Mouse (Mus musculus): ENCODE data around the gene Plppr5.

The Plppr5 gene

GRCm38 (mm10) chr3:117648612-117649011 lies 74.0 kb downstream of the Plppr5 start:
- no peak for TF ChIP-seq GATA4 (IDR thresholded peaks at IDR 0.05; ENCODE audit: insufficient replicate concordance, low read length)

DNA sequence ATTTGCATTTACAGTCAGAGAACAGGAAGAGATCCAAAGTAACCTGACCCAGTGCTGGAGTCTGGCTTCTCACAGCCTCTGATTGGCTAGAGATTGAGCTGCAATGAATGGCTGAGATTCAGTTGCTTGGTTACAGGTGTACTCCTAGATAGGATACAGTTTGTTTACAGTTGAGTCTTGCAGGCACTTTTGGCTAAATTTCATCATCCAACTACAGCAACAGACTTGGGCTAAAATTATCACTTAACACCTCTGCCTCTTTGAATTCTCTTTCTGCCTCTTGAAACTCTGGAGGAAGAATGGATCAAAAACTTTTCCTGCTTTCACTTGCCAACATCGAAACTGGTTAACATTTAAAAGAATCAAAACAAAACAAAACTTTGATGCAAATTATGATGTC lies 89.7 kb downstream of the Plppr5 start:
- no peak for TF ChIP-seq GATA4 (IDR thresholded peaks at IDR 0.05; ENCODE audit: insufficient replicate concordance, low read length)

DNA sequence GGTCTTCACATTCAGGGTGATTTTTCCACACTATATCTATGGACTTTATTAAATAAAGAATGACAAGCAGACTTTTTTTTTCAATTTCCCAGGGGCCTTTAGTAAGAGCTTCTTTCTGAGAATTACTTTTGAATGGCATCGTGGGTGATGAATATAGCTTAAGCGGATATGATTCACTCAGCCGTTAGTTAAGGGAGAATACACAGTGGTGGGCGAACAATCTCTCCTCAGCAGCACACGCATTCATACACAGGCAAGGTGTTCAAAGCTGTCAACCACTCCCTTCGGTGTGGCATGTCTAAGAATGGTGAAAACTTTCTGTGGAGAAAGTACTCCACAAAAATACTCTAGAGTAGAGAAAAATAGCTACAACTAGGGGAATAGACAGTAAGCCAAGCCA lies 104.6 kb downstream of the Plppr5 start:
- TF ChIP-seq GATA4 (IDR thresholded peaks at IDR 0.05; ENCODE audit: insufficient replicate concordance, low read length): no peak

GRCm38 (mm10) chr3:117684640-117685039 lies 110.0 kb downstream of the Plppr5 start:
- TF ChIP-seq GATA4 (IDR thresholded peaks at IDR 0.05; ENCODE audit: insufficient replicate concordance, low read length): no peak

GRCm38 (mm10) chr3:117686036-117686435 lies 111.4 kb downstream of the Plppr5 start:
- no peak for TF ChIP-seq GATA4 (IDR thresholded peaks at IDR 0.05; ENCODE audit: insufficient replicate concordance, low read length)

GRCm38 (mm10) chr3:117686648-117687047 lies 112.0 kb downstream of the Plppr5 start:
- no peak for TF ChIP-seq GATA4 (IDR thresholded peaks at IDR 0.05; ENCODE audit: insufficient replicate concordance, low read length)

DNA sequence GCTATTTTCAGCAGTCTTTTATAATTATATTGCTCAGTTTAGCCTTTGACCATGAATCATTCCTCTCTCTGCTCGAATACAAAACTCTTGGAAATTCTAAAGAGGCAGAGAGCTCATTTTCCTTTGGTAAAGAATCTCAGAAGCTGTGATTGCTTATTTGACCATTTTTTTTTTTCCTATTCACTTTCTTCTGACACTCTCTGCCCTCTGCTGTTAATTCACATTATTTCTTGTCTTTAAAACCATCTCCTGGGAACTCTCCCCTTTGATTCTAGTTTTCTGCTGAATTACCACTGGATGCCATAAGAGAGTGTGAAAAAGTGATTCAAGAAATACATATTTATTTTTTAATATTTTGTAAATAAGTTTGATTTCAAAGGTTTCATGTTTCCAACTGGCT lies 120.1 kb downstream of the Plppr5 start:
- TF ChIP-seq GATA4 (IDR thresholded peaks at IDR 0.05; ENCODE audit: insufficient replicate concordance, low read length): no peak

DNA sequence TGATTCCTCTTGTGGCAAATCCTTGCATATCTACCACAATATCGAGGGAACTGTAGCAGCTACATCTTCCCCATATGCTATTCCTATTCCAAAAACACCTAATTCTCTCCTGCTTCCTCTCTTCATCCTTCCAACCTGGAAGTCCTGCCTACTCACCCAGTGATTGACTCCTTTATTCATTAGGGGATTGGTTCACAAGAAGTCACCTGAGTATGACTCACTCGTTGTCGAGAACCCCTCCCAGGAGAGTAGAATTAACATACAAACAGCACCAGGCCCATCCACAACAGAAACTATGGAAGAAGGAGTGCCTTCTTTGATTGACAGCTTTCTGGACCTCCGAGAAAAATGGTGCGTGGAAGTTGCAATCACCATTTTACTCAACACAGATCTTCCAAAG lies 121.7 kb downstream of the Plppr5 start:
- no peak for TF ChIP-seq GATA4 (IDR thresholded peaks at IDR 0.05; ENCODE audit: insufficient replicate concordance, low read length)

DNA sequence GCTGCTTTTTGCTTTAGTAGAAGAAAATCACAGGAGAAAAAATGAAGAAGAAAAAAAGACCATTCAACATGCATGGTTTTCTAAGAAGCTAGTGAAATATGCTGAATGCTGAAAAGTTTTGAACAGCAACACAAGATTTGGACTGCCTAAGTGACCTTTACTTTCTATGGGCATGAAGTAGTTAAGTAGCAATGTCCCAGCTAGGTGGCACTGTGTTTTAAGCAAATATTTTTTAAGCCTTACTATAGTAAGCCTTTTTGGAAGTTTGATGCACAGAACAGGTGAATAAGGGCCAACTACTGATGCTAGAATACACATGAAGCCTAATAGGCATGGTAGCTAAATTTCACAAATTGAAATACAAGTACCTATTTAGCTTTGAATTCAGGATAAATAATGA lies 134.2 kb downstream of the Plppr5 start:
- no peak for TF ChIP-seq GATA4 (IDR thresholded peaks at IDR 0.05; ENCODE audit: insufficient replicate concordance, low read length)

DNA sequence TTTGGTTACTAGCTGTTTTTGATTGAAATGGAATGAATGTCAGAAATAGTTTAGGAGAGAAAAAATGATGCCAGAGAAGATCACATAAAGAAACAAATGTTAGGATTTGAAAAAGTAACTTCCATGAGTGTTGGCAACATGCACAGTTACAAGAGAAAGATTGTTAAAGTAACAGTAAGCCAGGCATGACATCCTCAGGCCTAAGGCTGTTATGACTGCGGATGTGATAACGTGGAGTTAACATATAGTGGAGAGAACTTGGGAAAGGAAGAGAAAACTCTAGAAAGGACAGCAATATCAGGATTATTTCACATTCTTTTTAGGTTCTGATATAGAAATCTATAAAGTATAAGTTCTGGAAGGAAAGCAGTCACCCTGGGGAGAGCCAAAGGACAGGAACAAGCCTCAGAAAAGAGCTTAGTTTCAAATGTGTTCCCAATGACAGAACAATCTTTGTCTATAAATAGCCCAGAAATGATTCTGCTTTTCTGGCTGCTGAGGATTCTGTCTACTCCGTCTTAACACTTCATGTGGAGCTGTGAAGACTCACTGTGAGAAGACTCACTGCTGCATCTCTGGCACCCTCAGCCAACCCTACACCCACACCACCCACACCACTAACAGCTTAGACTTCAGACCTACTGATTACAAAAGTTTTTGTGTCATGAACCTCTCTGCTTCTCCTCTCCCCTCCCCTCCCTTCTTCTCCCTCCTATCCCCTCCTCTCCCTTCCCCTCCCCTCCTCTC lies 142.1 kb downstream of the Plppr5 start:
- no peak for TF ChIP-seq GATA4 (IDR thresholded peaks at IDR 0.05; ENCODE audit: insufficient replicate concordance, low read length)

DNA sequence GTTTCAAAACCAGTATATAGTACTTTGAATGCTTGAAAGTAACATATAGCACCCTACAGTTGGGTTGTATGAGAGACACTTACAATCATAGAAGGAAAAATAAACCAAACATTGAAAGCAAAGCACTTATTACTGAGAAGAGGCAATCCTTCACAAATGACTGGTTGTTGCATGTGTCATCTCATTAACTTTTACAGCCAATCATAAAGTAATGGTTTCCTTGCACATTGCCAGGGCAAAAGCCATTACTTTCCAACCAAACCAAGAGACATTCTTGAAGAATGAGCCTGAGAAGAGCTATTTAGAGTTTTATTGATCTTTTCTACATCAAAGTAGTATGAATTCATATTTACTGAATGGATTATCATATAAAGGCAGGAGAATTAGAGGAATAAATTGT lies 148.8 kb downstream of the Plppr5 start:
- no peak for TF ChIP-seq GATA4 (IDR thresholded peaks at IDR 0.05; ENCODE audit: insufficient replicate concordance, low read length)

DNA sequence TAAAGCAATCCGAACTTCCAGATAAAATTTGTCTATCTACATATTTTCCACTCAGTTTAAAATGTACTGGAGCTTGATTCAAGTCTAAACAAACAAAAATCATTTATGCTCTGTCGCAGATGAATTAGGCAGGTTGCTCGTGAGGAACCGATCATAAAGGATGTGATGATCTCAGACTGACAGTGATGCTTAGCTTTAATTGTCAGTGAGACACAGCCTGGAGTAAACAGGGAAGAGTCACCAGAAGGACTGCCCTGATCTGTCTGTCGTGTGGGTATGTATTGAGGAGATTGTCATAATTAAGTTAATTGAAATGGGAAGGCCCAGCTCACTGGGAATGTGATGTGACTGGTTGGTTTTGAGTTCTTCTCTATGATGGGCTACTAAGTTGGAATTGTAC lies 149.9 kb downstream of the Plppr5 start:
- no peak for TF ChIP-seq GATA4 (IDR thresholded peaks at IDR 0.05; ENCODE audit: insufficient replicate concordance, low read length)

GRCm38 (mm10) chr3:117725501-117725900 lies 150.9 kb downstream of the Plppr5 start:
- TF ChIP-seq GATA4 (IDR thresholded peaks at IDR 0.05; ENCODE audit: insufficient replicate concordance, low read length): no peak

- no peak for TF ChIP-seq GATA4 (IDR thresholded peaks at IDR 0.05; ENCODE audit: insufficient replicate concordance, low read length)
Observed at GRCm38 (mm10) chr3:117728136-117728535, 153.5 kb downstream of the Plppr5 start.

DNA sequence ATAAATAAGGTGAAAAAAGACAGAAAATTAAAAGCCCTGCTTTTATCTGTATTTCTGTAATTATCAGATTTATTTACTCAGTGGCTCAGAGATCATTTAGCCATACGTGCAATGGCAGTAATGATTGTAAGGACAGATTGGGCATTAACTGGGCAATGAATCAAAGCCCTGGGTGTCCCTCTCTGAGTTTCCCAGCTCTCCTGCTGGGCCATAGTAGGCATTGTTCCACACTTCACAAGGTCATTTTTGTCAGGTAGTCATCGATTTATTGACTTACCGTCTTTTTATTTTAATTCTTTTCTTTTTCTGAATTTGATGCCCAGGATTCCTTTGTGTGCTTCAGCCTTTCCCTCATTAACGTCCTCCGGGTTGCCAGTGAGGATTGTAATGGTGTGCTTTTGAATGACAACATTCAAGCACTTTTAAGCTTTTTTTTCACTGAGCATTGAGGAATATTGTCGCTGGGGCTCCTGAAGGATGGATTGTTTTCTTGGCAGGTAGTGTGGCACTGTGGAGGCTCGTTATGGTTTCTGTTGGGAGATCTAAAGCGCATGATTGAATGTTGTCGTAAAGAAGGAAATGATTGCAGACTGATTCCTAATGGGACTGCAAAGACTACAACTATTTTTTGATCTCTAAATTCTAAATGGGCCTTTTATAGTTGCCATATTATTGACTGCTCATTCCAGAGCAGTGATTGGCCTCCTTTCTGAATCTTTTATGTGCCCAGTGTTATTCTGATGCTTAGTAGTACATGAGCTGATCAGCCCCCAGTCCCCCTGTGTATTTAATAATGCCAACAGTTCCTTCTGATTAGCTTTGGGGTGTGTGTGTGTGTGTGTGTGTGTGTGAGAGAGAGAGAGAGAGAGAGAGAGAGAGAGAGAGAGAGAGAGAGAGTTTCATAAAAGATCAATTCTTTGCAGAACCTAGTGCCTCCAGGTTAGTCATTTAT lies 154.8 kb downstream of the Plppr5 start:
- no peak for TF ChIP-seq GATA4 (IDR thresholded peaks at IDR 0.05; ENCODE audit: insufficient replicate concordance, low read length)

- no peak for TF ChIP-seq GATA4 (IDR thresholded peaks at IDR 0.05; ENCODE audit: insufficient replicate concordance, low read length)
Observed at GRCm38 (mm10) chr3:117731545-117731944, 156.9 kb downstream of the Plppr5 start.

Measured in liver, adult (tissue).